ENCODE assay signal across 8 mouse cellular contexts in the genomic region with DNA sequence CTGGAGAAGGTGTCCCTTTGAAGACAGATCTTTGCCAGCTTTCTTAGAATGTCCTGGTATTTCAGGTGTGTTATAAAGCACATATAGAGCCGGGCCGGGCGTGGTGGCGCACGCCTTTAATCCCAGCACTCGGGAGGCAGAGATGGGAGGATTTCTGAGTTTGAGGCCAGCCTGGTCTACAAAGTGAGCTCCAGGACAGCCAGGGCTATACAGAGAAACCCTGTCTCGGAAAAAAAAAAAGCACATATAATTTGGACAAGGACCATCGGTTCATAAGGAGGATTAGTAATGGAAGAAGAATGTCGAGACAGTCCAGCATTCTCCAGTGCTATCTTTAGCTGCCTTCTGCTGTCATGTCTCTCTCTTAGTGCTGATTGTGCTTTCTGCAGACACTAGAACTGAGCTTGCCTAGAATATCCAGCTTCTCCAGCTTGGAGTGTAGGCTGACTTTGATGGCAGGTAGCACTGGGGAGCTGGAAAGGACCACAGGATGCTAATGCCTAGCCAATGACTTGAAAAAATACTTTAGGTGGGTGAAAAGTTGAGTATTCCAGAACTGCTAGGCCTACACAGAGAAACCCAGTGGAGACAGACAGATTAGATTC. TPM values are rescaled to one million over a fixed set of nuclear protein-coding genes. Genes with fewer than 3 reads are reported as not detected.
DNase-seq lines count a peak whose midpoint lies in the region; ATAC-seq lines count a peak whose summit lies in the region.

No protein-coding gene starts in this region.

- H3K27ac ChIP-seq in hindbrain, embryonic 14.5 days, result no peak overlapping the region
- H3K27ac ChIP-seq in hindbrain, embryonic 10.5 days, result no peak overlapping the region
- H3K27ac ChIP-seq in embryonic facial prominence, embryonic 12.5 days, result no peak overlapping the region
- no peak overlapping the region for H3K27ac ChIP-seq in liver, embryonic 11.5 days (ENCODE audit: low read depth, low read length)

- no peaks in the 10 kb centered on the region for H3K27me3 ChIP-seq in hindbrain, embryonic 14.5 days (ENCODE audit: control insufficient read depth, insufficient read depth, low read length)
- no peaks in the 10 kb centered on the region for H3K27me3 ChIP-seq in hindbrain, embryonic 10.5 days (ENCODE audit: insufficient read depth, poor library complexity, severe bottlenecking)
- no peaks in the 10 kb centered on the region for H3K27me3 ChIP-seq in embryonic facial prominence, embryonic 12.5 days
- H3K27me3 ChIP-seq in liver, embryonic 11.5 days (replicated peaks; ENCODE audit: control insufficient read depth, insufficient read depth, low read length), result no peaks in the 10 kb centered on the region

- peak; percentile 36 for DNase-seq in hindbrain, embryonic 14.5 days (ENCODE audit: low spot score)
- no peak for DNase-seq in hindbrain, embryonic 10.5 days (ENCODE audit: low spot score)
- DNase-seq in urinary bladder, postnatal 10 days (ENCODE audit: low spot score), result peak; percentile 42
- no peak for DNase-seq in urinary bladder, postnatal 36 days (ENCODE audit: low spot score in 2 of 2)
- DNase-seq in liver, embryonic 11.5 days (ENCODE audit: low spot score), result peak; percentile 64
- no peak for DNase-seq in layer of hippocampus, adult 11-12 months (ENCODE audit: low spot score)
- no peak for DNase-seq in natural killer cell, adult 2 months (ENCODE audit: low spot score in 2 of 2)

- peak; percentile 70; the same call in 1 of the 2 replicates for ATAC-seq in hindbrain, embryonic 14.5 days (ENCODE audit: low FRiP score)
- ATAC-seq in embryonic facial prominence, embryonic 12.5 days (ENCODE audit: insufficient number of reproducible peaks, insufficient read depth, low FRiP score, low TSS enrichment), result 0 out of 2 replicates have a peak, but pooled peaks have one; percentile 83
- peak; percentile 83 for ATAC-seq in liver, embryonic 11.5 days (replicated peaks; ENCODE audit: low FRiP score)

- no peaks in the 10 kb centered on the region for H3K9me3 ChIP-seq in hindbrain, embryonic 14.5 days (ENCODE audit: control insufficient read depth, low read length)
- H3K9me3 ChIP-seq in hindbrain, embryonic 10.5 days, result no peaks in the 10 kb centered on the region
- H3K9me3 ChIP-seq in embryonic facial prominence, embryonic 12.5 days, result no peaks in the 10 kb centered on the region
- no peaks in the 10 kb centered on the region for H3K9me3 ChIP-seq in liver, embryonic 11.5 days (ENCODE audit: control insufficient read depth, low read length)

- H3K9ac ChIP-seq in hindbrain, embryonic 14.5 days, result no peak overlapping the region
- no peak overlapping the region for H3K9ac ChIP-seq in embryonic facial prominence, embryonic 12.5 days
- H3K9ac ChIP-seq in liver, embryonic 11.5 days (ENCODE audit: low read depth, low read length), result no peak overlapping the region

- peaks cover 30% of the 10 kb centered on the region for H3K4me1 ChIP-seq in hindbrain, embryonic 14.5 days (replicated peaks; ENCODE audit: control insufficient read depth, insufficient read depth, low read length)
- H3K4me1 ChIP-seq in hindbrain, embryonic 10.5 days (replicated peaks), result peaks cover 29% of the 10 kb centered on the region
- H3K4me1 ChIP-seq in embryonic facial prominence, embryonic 12.5 days, result peaks cover 24% of the 10 kb centered on the region
- peaks cover 20% of the 10 kb centered on the region for H3K4me1 ChIP-seq in liver, embryonic 11.5 days (replicated peaks; ENCODE audit: control insufficient read depth, insufficient read depth, low read length)

- H3K4me3 ChIP-seq in hindbrain, embryonic 14.5 days (replicated peaks; ENCODE audit: low read length), result no peak overlapping the region
- H3K4me3 ChIP-seq in hindbrain, embryonic 10.5 days, result no peak overlapping the region
- H3K4me3 ChIP-seq in embryonic facial prominence, embryonic 12.5 days, result no peak overlapping the region
- no peak overlapping the region for H3K4me3 ChIP-seq in liver, embryonic 11.5 days (ENCODE audit: low read depth, low read length)

- H3K36me3 ChIP-seq in hindbrain, embryonic 14.5 days (replicated peaks; ENCODE audit: control insufficient read depth, insufficient read depth), result peaks cover 3% of the 10 kb centered on the region; the same call in 1 of the 2 replicates
- peaks cover 2% of the 10 kb centered on the region; the same call in 1 of the 2 replicates for H3K36me3 ChIP-seq in hindbrain, embryonic 10.5 days
- no peaks in the 10 kb centered on the region for H3K36me3 ChIP-seq in embryonic facial prominence, embryonic 12.5 days
- no peaks in the 10 kb centered on the region for H3K36me3 ChIP-seq in liver, embryonic 11.5 days (ENCODE audit: control insufficient read depth, insufficient read depth, low read length)

- H3K4me2 ChIP-seq in hindbrain, embryonic 14.5 days (replicated peaks), result no peak overlapping the region
- no peak overlapping the region for H3K4me2 ChIP-seq in embryonic facial prominence, embryonic 12.5 days (replicated peaks)
- no peak overlapping the region for H3K4me2 ChIP-seq in liver, embryonic 11.5 days

- WGBS in hindbrain, embryonic 14.5 days, result 93% methylated on average over 9 of the region's 9 CpGs
- 91% methylated on average over 9 of the region's 9 CpGs for WGBS in hindbrain, embryonic 10.5 days
- 89% methylated on average over 9 of the region's 9 CpGs for WGBS in embryonic facial prominence, embryonic 12.5 days
- 82% methylated on average over 9 of the region's 9 CpGs for WGBS in liver, embryonic 11.5 days

RNA-seq across cellular contexts. Expression of a gene that starts 5.9 kb away (rescaled TPM):
- polyA plus RNA-seq in hindbrain, embryonic 14.5 days (2014; fragmentation: Nextera tagmentation; extraction: Ambion mirVana), result 47.3 and 47.5 TPM in 2 replicates
- polyA plus RNA-seq in hindbrain, embryonic 10.5 days (2016; fragmentation: Nextera tagmentation; extraction: Ambion mirVana), result 21.1 and 24.8 TPM in 2 replicates
- 26.7 and 27.1 TPM in 2 replicates for polyA plus RNA-seq in embryonic facial prominence, embryonic 12.5 days (2016; fragmentation: Nextera tagmentation; extraction: Ambion mirVana)
- polyA plus RNA-seq in liver, embryonic 11.5 days (2014; fragmentation: Nextera tagmentation; extraction: Ambion mirVana), result 25.4 and 25.8 TPM in 2 replicates

RNA-seq across cellular contexts. Expression of a gene that starts 50.5 kb away (rescaled TPM):
- 441 and 514 TPM in 2 replicates for polyA plus RNA-seq in hindbrain, embryonic 14.5 days (2014; fragmentation: Nextera tagmentation; extraction: Ambion mirVana)
- 261 and 297 TPM in 2 replicates for polyA plus RNA-seq in hindbrain, embryonic 10.5 days (2016; fragmentation: Nextera tagmentation; extraction: Ambion mirVana)
- polyA plus RNA-seq in embryonic facial prominence, embryonic 12.5 days (2016; fragmentation: Nextera tagmentation; extraction: Ambion mirVana), result 219 and 253 TPM in 2 replicates
- 331 and 352 TPM in 2 replicates for polyA plus RNA-seq in liver, embryonic 11.5 days (2014; fragmentation: Nextera tagmentation; extraction: Ambion mirVana)

RNA-seq across cellular contexts. Expression of a gene that starts 50.6 kb away (rescaled TPM):
- polyA plus RNA-seq in hindbrain, embryonic 14.5 days (2014; fragmentation: Nextera tagmentation; extraction: Ambion mirVana), result 29.5 and 30.9 TPM in 2 replicates
- polyA plus RNA-seq in hindbrain, embryonic 10.5 days (2016; fragmentation: Nextera tagmentation; extraction: Ambion mirVana), result 60.8 and 68.0 TPM in 2 replicates
- polyA plus RNA-seq in embryonic facial prominence, embryonic 12.5 days (2016; fragmentation: Nextera tagmentation; extraction: Ambion mirVana), result 39.8 and 44.5 TPM in 2 replicates
- 65.1 and 70.4 TPM in 2 replicates for polyA plus RNA-seq in liver, embryonic 11.5 days (2014; fragmentation: Nextera tagmentation; extraction: Ambion mirVana)

Comparison
In these comparisons a context has a peak if more than half of its experiments do, and no peak if none do; other contexts are left out.
1. DNase-seq: peak in hindbrain, embryonic 14.5 days (single experiment), urinary bladder, postnatal 10 days (single experiment) and liver, embryonic 11.5 days (single experiment); none in hindbrain, embryonic 10.5 days (single experiment), urinary bladder, postnatal 36 days (0 of 2), layer of hippocampus, adult 11-12 months (single experiment) and natural killer cell, adult 2 months (0 of 2).
2. Peak in every context shown above with its lines, with median percentiles within 50 percentile points of each other: ATAC-seq.